Mouse (Mus musculus): ENCODE results near the gene Snx22.

Gene Snx22

GRCm38 (mm10) chr9:66070151-66070550 is 632 bp upstream of the Snx22 start:
- no peak for ATAC-seq (ENCODE audit: insufficient number of reproducible peaks, low FRiP score, low TSS enrichment)

- no peak for ATAC-seq (ENCODE audit: insufficient number of reproducible peaks, low FRiP score, low TSS enrichment)
Measured at GRCm38 (mm10) chr9:66068971-66069391, 538 bp downstream of the Snx22 start.

- no peak for ATAC-seq (ENCODE audit: insufficient number of reproducible peaks, low FRiP score, low TSS enrichment)
Measured at GRCm38 (mm10) chr9:66068056-66068455, 1.5 kb downstream of the Snx22 start.

- no peak for ATAC-seq (ENCODE audit: insufficient number of reproducible peaks, low FRiP score, low TSS enrichment)
Measured at GRCm38 (mm10) chr9:66067542-66067941, 2.0 kb downstream of the Snx22 start.

- no peak for ATAC-seq (ENCODE audit: insufficient number of reproducible peaks, low FRiP score, low TSS enrichment)
Measured at GRCm38 (mm10) chr9:66066791-66067190, 2.7 kb downstream of the Snx22 start.

- no peak for ATAC-seq (ENCODE audit: insufficient number of reproducible peaks, low FRiP score, low TSS enrichment)
Measured at GRCm38 (mm10) chr9:66064316-66064715, 5.2 kb downstream of the Snx22 start.

- ATAC-seq (ENCODE audit: insufficient number of reproducible peaks, low FRiP score, low TSS enrichment): no peak
Measured at GRCm38 (mm10) chr9:66063446-66063845, 6.1 kb downstream of the Snx22 start.

GRCm38 (mm10) chr9:66061656-66062055 is 7.9 kb downstream of the Snx22 start:
- no peak for ATAC-seq (ENCODE audit: insufficient number of reproducible peaks, low FRiP score, low TSS enrichment)

GRCm38 (mm10) chr9:66060986-66061385 is 8.5 kb downstream of the Snx22 start:
- ATAC-seq (ENCODE audit: insufficient number of reproducible peaks, low FRiP score, low TSS enrichment): no peak

GRCm38 (mm10) chr9:66060308-66060647 is 9.2 kb downstream of the Snx22 start:
- ATAC-seq (ENCODE audit: insufficient number of reproducible peaks, low FRiP score, low TSS enrichment): peak; percentile 67; the same call in 1 of the 2 replicates

- ATAC-seq (ENCODE audit: insufficient number of reproducible peaks, low FRiP score, low TSS enrichment): peak; percentile 97
Measured at GRCm38 (mm10) chr9:66059583-66060307, 9.8 kb downstream of the Snx22 start, which contains the start of gene Ppib. Gene Ppib, plus strand, starts transcription at chr9:66060222.

- no peak for ATAC-seq (ENCODE audit: insufficient number of reproducible peaks, low FRiP score, low TSS enrichment)
Measured at GRCm38 (mm10) chr9:66053620-66054019, 15.9 kb downstream of the Snx22 start.

GRCm38 (mm10) chr9:66052731-66053130 is 16.8 kb downstream of the Snx22 start:
- ATAC-seq (ENCODE audit: insufficient number of reproducible peaks, low FRiP score, low TSS enrichment): no peak

- no peak for ATAC-seq (ENCODE audit: insufficient number of reproducible peaks, low FRiP score, low TSS enrichment)
Measured at GRCm38 (mm10) chr9:66051493-66051892, 18.0 kb downstream of the Snx22 start.

GRCm38 (mm10) chr9:66049931-66050601 is 19.5 kb downstream of the Snx22 start:
- no peak for ATAC-seq (ENCODE audit: insufficient number of reproducible peaks, low FRiP score, low TSS enrichment)

- ATAC-seq (ENCODE audit: insufficient number of reproducible peaks, low FRiP score, low TSS enrichment): no peak
Measured at GRCm38 (mm10) chr9:66043241-66043640, 26.3 kb downstream of the Snx22 start.

GRCm38 (mm10) chr9:66042331-66042730 is 27.2 kb downstream of the Snx22 start:
- no peak for ATAC-seq (ENCODE audit: insufficient number of reproducible peaks, low FRiP score, low TSS enrichment)

GRCm38 (mm10) chr9:66040801-66041200 is 28.7 kb downstream of the Snx22 start:
- ATAC-seq (ENCODE audit: insufficient number of reproducible peaks, low FRiP score, low TSS enrichment): no peak

- ATAC-seq (ENCODE audit: insufficient number of reproducible peaks, low FRiP score, low TSS enrichment): no peak
Measured at GRCm38 (mm10) chr9:66039290-66039689, 30.2 kb downstream of the Snx22 start.

GRCm38 (mm10) chr9:66038581-66038980 is 30.9 kb downstream of the Snx22 start:
- no peak for ATAC-seq (ENCODE audit: insufficient number of reproducible peaks, low FRiP score, low TSS enrichment)

- no peak for ATAC-seq (ENCODE audit: insufficient number of reproducible peaks, low FRiP score, low TSS enrichment)
Measured at GRCm38 (mm10) chr9:66038082-66038481, 31.4 kb downstream of the Snx22 start.

- ATAC-seq (ENCODE audit: insufficient number of reproducible peaks, low FRiP score, low TSS enrichment): no peak
Measured at GRCm38 (mm10) chr9:66020601-66021000, 48.9 kb downstream of the Snx22 start.

All from cerebellum, adult (tissue).